Mouse (Mus musculus): ENCODE measurements around the gene Zfp821.

Zfp821 gene

DNA sequence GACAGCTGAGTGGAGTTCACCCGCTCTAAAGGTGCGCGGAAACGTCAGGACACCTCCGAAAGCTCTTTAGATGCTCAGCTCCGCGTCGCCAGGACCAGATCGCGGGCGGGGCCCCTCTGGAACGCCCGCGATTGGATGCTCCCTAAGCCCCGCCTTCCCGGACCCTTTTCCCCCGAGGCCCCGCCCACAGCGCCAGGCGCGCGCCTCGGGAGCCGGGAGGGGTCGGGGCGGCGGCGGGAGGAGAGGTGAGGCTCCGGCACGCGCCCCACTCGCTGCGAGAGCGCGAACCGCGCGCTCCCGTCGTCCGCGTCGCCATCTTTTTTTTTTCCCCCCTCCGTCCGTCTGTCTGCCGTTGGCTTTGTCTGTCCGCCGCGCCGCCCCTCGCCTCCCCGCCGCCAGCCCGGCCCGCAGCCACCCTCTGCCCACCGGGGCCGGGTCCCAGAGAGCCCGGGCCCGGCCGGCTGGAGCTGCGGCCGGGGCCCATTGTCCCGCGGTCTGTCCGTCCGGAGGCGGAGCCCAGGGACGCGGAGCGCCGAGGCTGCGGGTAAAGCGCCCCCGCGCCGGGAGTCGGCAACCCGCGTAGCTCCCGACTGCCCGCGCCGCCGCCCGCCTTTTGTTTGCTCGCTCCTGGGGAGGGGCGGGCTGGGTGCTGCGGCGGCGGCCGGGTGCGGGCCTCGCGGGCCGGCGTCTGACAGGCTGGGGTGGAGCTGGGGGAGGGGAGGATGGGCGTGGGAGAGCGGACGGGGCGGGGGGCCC, at the start of gene Zfp821:
Zfp821 (plus strand) TSS at position 227 of the 756 bp plus-strand sequence.
- peak; percentile 94 for DNase-seq

DNA sequence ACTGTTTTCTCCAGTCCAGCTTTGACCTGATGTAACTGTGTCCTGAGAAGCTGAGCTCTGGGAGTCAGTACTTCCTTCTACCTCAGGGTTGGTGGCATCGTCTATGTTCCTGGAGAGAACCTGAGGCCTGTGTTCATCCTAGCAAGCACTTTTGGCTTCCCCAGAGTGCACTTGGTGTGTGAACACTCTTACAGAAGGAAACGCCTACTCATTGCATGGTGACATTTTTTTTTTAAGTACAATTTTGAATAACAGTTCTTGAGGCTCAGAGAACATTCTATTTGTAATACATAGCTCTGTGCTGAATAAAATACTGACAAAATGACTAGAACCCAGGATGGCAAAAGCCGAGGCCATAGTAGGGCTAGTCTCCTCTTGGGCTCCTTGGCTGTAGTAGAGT, 48.5 kb upstream of the Zfp821 start:
- DNase-seq = no peak

DNA sequence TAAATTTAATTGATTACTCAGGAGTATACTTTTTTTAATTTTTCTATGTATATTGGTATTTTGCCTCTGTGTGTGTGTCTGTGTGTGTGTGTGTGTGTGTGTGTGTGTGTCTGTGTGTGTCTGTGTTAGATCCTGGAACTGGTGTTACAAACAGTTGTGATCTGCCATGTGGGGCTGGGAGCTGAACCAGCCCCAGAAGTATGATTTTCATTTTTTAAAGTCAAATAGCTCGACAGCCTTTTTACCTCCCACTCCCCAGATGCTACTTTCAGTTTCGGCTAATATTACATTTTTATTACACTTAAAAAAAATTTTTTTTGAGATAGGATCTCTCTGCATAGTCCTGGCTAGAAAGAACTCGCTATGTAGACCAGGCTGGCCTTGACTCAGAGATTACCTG, 43.0 kb upstream of the Zfp821 start:
- no peak for DNase-seq

DNA sequence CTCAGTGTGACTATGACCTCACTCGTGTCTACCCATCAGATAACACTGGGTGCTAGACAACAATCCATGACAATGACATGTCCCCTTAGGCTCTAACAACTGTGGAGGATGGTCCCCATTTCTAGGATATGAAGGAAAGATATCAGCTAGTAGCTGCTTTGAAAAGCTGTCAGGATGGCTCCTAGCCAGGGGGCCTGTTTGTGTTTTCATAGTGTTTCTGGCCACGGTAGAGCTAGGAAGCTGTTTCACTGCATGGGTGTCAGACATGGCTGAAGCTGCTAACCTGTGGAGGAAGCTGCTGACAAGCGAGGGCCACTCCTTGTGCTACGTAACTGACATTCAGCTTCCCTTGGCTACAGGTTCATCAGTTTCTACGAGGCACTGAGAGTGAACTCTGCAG, 38.7 kb upstream of the Zfp821 start:
- DNase-seq = no peak

DNA sequence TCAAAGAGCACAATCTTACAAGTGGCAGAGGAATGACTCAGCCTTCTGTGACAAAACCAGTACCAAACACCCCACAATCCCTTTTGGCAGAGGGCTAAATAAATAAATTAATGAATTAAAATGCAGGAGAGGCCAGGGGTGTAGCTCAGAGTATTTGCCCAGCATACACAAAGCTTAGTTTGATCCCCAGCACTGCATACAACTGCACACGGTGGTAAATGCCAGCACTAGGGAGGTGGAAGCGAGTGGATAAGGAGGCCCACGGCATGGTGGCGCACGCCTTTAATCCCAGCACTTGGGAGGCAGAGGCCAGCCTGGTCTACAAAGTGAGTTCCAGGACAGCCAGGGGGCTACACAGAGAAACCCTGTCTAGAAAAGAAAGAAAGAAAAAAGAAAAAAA, 32.7 kb upstream of the Zfp821 start:
- no peak for DNase-seq

DNA sequence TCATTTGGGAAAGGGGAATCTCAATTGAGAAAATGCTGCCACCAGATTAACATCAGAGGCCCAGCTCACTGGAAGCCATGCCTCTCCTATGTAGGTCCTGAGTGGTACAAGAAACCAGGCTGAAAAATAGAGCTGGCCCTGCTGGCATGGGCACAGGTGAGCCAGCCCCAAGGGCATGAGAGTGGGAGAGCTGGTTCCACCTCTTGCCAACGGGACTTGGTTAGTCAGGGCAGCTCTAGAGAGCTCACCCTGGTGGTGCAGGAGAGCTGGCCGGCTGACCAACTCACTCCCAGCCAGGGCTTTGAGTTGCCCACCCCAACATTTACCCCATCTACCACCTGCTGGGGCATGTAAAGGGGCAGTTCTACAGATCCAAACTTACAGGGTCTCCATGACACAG, 31.8 kb upstream of the Zfp821 start:
- peak; percentile 25 for DNase-seq

DNA sequence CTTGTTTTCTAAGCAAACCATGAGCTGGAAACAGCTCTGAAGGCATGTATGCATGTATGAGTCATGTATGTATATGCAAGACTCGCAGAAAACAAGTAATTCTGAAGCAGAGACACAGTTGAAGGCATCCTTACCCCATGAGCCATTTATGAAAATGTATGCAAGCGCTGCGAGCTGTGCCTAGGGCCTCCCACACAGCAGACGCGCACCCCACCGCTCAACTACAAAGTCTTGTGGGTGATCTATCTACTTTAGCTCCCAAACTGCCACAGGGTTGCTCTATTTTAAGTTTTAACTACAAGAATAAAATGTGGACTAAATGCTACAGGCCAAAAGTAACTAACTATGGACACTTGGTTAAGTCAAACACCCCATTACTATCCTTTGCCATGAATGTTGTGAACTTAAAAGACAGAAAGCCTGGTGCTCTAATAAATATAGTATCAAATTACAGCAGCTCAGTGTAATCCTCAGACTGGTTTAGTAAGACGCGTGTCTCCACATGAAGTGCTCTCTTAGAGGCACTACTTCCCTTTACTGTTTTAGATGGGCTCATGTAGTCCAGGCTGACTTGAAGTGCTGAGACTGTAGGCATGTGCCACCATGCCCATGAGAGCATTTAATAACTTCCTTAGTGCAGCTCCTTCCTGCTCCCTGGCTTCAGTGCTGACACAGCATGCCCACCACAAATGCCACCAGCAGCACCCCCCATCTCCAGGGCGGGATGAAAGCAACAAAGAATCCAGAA, 29.3 kb upstream of the Zfp821 start:
- DNase-seq = no peak

DNA sequence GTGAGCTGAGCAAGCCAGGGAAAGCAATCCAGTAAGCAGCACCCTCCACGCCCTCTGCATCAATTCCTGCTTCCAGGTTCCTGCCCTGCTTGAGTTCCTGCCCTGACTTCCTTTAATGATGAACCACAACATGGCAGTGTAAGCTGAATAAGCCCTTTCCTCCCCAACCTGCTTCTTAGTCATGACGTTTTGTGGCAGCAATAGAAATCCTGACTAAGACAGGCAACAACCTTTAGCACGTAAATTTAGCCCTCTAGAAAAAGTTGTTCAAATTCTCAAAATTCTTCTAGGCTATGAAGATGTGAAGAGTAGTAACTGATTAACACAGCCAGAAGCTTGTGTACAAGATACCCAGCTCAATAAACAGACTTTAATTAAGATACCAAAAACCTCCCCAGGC, 23.8 kb upstream of the Zfp821 start:
- no peak for DNase-seq

DNA sequence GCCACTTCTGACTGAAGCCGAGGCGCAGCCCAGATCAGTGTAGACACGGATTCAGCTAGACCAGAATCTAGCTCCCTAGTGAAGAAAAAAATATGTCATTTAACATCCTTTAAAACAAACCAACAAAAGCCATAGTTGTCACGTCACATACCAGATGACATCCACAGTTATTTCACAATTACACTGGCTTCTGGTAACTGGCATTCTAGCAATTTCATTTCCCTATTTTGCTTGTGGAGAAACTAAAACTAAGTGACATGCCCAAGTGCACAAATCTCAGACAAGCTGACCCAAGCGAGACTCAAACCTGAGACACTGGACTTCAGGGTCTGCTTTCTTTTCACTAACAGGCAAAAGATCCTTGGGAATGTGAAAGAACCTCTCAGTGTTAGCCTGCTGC, 23.2 kb upstream of the Zfp821 start:
- DNase-seq = peak; percentile 47

DNA sequence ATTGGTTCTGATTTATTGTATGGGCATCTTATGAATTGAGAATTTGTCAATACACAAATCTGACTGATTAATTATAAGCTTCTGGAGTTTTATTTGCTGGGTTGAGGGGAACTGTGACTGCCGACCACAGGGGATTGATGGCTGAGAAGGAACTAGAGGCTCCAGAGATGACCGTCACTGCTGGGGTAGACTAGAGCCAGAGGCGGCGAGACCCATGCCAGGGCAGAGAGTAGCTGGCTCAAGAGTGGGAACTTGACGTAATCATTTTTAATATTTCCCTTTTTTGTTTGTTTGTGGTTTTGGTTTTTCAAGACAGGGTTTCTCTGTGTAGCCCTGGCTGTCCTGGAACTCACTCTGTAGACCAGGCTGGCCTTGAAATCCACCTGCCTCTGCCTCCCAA, 18.1 kb upstream of the Zfp821 start:
- DNase-seq = no peak

DNA sequence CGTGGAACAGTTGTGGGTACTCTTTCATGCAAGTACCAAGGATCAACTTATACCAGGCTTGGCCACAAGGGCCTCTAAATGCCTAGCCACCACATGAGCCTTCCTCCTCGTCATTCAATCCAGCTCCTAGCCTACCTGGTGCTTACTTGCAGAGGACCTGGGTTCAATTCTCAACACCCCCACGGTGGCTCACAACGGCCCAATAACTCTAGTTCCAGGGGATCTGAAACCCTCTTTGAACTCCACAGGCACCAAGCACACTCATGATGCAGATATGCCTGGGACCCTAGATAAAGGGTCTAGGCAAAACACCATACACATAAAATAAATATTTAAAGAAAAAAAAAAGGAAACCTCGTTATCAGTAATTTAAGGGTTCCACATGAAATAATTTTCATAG, 13.6 kb upstream of the Zfp821 start:
- DNase-seq = no peak

DNA sequence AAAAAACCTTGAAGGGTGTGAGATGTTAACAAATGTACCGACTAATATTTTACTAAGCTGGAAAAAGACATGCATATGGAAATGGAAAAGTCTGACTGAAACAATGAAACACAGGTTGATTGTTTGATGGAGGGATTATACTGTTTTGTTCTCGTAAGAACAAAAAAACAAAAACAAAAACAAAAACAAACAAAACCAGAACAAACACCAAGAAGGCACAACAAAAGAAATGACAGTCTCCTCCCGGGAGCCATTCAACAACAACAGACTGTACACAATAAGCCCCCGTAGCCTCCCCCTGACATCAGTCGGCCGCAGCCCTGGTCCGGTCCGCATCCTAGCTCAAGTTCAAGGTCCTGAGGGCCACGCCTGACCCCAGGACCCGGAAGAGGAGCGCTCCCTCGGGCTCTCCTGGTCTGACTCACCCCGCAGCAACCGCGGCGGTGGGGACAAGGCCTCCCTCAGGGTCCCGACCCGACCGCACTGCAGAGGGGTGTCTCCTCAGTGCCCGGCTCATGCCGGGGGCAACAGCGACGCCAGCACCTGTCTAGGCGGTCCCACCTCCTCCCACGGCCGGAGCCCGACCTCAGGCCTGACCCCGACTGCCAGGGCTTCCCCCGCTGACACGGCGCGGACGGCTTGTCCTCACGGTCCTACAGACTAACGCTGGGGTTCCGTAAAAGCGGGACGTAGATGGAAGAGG, 12.8 kb upstream of the Zfp821 start:
- DNase-seq = peak; percentile 45

DNA sequence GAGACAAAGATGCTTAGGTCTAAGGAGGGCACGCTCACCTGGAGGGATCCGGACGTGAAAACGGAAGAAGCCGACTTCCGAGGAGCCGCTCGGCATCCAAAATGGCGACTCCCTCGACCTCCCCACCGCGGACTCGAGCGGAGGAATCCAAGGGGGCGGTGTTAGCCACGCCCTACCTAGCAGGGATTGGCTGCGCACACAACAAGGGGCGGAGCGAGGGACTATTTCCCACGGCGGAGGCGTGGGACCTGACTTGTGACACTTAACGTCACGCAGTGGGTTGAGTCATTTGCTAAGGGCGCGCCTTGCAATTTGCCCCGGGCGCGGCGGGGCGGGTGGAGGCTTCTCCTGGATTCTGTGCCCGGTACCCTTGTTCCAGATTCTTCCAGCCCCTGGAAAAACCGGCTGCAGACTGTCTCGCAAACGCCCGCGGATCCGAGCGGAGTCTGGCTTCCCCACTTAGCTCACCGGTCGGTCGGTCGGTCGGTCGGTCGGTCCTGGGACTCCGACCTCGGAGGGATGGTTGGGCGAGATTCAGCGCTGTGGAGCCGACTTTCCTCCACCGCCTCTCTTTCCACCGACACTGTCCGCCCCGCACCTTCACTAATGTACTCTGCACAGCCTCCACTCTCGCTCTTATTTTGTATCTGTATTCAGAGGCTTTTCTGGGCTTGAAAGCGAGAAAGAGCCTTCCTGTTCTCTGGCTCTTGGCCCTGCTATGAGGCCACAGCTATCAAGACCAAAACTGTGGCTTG, 12.0 kb upstream of the Zfp821 start, which contains the start of gene Ist1:
Ist1 (minus strand) TSS at position 115 of the 755 bp plus-strand sequence.
- DNase-seq = peak; percentile 99

DNA sequence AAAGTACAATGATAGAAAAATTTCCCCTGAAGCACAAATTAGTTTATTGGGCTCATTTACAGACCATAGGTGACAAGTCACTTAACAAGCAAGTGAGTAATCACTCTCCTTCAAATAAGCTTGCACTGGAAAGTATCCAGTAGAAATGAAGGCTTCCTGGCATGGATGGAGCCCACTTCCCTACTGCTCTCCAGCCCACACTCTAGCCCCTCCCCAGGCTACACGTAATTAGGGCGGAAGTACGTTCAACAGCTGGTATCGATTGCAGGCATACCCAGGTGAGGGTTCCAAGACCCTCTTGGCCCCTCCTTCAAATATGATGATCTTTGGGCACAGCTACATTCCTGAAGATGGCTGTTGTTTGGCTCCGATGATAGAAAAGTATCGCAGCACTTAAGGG, 11.2 kb upstream of the Zfp821 start:
- DNase-seq = no peak

DNA sequence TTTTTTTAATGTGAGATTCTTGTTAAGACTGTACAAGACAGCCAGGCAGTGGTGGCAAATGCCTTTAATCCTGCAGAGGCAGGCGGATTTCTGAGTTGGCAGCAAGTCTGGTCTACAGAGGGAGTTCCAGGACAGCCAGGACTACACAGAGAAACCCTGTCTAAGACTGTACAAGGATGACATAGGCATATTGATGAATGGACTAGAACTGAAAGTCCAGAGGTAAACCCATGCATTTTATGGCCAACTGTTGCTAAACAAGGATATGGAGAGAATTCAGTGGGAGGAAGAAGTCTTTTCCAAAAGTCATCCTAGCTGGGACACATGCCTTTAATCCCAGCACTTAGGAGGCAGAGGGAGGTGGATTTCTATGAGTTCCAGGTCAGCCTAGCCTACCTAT, 7.6 kb upstream of the Zfp821 start:
- DNase-seq = no peak

DNA sequence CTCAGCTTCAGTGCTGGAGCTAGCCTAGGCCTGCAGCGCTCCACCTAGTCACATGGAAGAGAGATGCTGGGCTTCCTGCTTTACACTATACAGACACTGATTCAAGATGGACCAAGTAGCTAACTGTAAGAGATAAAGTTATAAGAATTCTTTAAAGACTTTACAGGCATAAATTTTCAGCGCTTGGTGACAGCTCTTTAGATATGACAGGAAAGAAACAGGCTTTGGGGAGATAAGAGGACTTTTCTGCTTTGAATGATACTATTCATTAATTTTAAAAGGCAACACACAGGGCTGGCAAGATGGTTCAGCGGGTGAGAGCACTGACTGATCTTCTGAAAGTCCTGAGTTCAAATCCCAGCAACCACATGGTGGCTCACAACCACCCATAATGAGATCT, 6.9 kb upstream of the Zfp821 start:
- DNase-seq = no peak

DNA sequence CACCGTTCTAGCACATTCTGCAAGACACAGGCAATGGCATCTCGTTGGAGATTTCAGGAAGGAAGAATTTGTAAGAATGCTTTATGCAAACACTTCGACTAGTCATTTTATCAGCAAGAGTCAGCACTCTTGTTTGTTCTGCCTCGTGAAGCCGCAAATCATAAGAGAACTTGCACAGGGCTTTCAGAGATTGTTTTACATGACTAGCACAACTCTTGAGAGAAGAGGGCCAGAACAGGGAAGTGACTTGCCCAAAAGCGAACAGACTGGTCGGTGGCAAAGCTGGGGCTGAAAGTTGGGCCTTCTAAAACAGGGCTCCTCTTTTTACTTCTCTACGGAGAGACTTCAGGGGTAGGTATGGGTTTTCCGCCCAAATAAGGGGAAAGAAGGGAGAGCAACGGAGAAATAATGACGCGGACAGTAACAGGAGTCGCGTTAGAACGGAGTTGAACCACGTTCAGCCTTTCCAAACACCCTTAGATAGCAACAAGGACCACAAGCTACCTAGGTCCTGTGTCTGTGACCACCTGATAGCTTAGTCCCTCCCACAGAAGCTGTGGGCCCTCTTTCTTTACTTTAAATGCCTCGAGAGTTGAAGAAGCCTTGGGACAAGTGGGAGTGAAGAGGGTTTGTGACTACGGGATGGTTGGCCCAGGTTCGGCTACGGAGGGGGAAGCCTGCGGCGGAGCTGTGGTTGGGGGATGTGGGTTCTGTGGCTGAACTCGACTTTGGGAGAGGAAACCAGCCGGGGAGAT, 604 bp upstream of the Zfp821 start:
- peak; percentile 70 for DNase-seq

DNA sequence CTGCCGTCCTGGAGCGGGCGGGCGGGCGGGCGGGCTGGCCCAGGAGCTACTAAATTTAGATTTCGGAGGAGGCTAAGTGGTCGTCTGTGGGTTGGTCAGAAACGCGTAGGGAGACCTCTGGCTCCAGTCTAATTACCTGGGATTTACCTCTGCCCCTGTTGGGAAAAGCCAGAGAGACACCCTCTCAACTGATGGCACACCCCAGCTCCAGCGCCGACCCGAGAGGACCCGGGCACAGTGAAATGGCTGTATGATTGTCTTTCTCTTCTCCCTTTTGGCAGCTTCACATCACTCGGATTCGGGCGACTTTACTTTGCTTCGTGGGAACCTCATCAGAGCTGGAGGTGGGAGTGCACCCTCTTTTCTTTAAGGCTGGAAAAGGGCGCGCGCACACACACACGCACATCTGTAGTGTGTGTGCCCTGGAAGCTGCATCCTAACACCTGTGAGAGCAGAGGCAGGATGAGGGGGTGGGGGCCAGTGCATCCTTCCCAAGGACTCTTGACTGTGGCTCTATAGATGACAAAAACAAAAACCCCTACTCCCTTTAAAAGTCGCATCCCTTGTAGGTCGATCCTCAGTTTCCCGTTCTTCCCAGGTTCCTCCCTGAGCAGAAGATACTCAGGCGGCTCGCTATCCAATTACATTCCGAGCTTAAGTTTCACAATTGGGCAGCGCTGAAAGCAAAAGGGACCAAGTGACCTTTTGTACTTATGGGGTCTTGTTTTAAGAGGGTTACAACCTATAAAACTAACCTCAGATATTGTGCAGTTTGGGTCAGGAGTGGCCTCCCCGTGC, 929 bp downstream of the Zfp821 start:
- DNase-seq = no peak

DNA sequence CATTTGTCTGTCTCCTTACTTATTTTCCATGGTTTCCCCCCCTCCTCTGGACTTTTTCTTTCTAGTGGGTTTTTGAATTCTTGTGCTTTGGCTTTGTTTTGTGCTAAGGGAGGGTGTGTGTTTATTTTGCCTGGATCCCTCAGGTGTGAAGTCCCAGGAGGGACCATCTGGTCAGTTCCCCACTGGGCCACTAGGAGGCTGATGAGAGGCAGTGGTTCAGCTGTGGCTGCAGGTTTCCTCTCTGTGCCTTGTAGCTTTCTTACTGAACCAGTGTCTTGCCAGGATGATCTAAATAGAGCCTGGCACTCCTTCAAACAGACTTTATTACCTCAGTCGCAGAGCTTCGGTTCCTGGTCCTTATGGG, 1.5 kb downstream of the Zfp821 start:
- DNase-seq = peak; percentile 93

DNA sequence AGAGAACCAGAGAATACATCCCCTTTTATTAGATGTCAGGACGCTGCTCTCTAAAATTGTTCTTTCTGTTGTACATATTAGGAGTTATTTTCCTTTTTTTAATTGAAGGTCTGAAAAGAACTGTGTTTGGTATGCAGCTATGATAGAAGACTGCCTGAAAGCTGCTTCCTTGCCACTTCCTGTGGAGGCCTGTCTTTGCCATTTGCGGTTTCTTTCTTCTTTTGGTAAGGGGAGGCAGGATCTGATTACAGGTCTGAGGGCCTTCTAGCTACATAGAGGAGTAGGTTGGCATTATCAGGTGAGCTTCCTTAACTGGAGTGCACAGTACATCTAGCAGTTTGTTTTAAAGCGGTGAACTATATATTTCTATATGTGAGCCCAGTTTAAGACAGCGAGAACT, 2.6 kb downstream of the Zfp821 start:
- no peak for DNase-seq

DNA sequence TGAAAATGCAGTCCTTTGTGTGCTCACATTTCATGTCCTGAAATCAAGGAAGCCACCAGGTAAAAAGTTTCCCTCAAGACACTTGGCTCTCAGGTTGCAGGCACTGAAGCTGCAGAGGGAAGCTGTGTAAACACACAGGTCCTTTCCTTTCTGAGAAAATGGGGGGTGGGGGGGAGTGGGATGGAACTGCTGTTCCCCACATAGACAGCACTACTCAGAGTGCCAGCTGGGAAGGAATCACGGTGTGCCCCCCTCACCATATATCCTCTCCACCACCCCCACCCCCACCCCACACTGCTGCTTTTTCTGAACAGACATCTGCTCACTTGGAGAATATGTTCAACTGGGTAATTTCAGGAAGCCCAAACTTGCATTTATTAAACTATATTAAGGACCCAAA, 7.2 kb downstream of the Zfp821 start:
- DNase-seq = no peak

DNA sequence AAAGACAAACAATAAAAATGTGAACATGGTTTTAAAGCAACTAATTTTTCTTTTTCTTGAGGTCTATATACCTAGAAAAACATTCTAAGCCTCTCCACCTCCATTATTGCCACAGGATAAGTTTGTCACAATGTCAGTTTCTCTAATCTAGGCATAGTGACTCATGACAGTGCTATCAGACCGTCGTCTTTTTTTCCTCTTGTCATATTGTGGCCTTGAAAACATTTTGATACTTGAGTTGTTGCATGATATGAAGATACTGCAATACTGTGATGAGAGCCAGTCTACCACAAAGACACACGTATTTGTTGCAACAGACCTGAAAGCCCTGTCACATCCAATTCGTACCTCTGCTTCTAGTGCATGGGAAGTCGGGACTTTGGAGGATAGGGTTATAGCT, 9.6 kb downstream of the Zfp821 start:
- DNase-seq = no peak

Measured in lung, postnatal 36 days (tissue).